Mouse (Mus musculus) spleen, postnatal 14 days (tissue): ENCODE measurements around the gene Creb5.

Experiments
- DNase-seq, 2 experiments: peaks; one replicate each; pipeline ENCODE4 v3.0.0; 2021 to 2022; ENCODE audit warnings: low spot score in 2 of 2

Creb5 gene

GRCm38 (mm10) chr6:53491331-53491730 is 204.3 kb downstream of the Creb5 start:
- no peak for DNase-seq

DNA sequence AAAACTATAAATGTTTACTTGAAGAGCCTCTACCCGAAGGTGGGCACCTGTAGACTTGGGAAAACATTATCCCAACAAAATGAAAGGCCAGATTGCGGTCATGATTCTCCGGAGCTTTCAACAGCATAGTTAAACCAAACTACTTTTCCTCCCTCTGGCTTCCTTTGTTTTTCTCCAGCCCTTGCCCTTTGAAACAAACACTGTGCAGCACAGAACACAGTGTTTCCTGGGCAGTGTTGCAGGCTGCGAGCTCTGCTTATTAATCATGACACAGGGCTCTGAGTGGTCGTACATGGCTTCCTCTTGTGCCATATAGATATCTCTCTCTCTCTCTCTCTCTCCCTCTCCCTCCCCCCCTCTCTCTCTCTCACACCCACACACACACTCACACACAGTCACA is 206.8 kb downstream of the Creb5 start:
- no peak for DNase-seq

GRCm38 (mm10) chr6:53495667-53496066 is 208.6 kb downstream of the Creb5 start:
- DNase-seq = no peak

GRCm38 (mm10) chr6:53496325-53496753 is 209.3 kb downstream of the Creb5 start:
- DNase-seq = peak in 1 of 2 experiments; percentile 2

- no peak for DNase-seq
Measured at GRCm38 (mm10) chr6:53497904-53498536, 210.9 kb downstream of the Creb5 start.

DNA sequence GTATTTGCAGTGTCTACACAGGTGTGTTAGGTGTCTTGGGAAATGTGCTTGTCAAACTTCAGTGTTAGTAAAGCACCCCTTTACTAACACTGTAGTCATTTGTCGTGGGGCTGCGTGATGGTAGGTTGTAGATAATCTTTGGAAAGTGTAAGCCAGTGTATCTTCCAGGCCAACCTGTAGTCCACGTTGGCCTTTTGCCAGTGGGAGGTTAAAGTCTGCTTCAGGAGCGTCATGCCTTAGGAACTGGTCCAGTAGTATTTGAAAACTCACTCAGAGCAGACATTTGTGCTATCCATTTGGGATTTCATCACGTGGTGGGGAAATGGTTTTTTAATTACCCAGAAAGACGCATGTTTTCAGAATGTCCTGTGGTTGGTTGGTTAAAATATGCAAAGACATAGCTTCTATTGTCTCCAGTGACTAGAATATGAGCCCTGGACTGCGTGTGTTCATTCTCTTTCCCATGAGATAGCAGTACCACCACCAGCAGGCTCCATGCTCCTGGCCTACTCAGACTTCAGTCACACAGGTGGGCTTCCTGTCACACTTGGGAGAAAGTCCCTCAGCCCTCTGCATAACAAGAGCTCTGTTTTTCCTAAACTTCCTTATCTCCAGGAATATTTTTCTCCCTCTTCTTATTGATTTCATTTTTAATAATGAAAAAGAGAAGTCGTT is 212.7 kb downstream of the Creb5 start:
- no peak for DNase-seq

DNA sequence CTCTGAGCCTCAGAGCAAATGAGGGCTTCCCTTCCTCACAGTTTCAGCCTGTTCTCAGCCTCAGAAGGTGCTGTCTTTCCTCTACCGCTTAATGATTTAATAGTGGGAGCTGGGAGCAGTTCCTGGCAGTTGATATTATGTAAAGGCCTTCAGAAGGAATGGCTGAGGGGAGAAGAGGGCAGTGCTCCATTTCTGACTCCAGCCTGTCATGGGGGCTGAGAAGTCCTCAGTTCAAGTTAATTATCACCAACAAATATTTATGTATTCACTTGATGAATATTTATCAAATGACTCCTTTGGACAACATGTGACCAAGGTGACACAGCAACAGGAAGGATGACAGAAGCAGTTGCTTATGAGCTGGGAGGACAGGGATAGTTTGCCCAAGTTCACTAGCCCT is 214.2 kb downstream of the Creb5 start:
- no peak for DNase-seq

GRCm38 (mm10) chr6:53506947-53507564 is 220.0 kb downstream of the Creb5 start:
- no peak for DNase-seq

GRCm38 (mm10) chr6:53508847-53509494 is 221.9 kb downstream of the Creb5 start:
- no peak for DNase-seq

DNA sequence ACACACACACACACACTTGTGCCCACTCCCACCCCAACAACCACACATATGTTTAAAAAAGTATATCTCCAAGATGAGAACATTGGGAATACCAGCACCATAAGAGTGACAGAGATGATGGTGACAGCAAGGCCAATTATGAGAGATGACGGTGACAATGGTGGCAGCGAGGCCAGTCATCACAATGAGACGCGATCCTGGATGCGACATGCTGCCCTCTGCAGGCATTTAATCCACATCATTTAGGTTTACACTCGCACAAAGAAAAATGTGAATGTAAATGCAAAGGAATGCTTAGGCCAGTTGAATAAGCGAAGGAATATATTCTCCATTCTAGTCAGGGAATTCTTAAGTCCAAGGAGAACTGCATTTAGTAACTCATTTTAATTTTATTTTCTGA is 222.9 kb downstream of the Creb5 start:
- no peak for DNase-seq

GRCm38 (mm10) chr6:53512226-53512625 is 225.2 kb downstream of the Creb5 start:
- DNase-seq = no peak

DNA sequence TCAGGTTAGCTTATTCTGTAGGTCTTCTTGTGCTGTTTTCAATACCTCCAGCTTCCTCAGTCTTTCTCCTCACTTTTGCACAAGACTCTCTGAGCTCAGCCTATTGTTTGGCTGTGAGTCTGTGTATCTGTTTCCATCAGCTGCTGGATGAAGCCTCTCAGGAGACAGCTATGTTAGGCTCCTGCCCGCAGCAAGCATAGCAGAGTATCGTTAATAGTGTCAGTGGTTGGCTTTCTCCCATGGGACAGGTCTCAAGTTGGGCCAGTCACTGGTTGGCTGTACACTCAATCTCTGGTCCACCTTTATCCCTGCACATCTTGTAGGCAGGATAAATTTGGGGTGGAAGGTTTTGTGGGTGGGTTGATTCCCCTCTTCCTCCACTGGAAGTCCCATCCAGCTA is 226.3 kb downstream of the Creb5 start:
- DNase-seq = no peak

DNA sequence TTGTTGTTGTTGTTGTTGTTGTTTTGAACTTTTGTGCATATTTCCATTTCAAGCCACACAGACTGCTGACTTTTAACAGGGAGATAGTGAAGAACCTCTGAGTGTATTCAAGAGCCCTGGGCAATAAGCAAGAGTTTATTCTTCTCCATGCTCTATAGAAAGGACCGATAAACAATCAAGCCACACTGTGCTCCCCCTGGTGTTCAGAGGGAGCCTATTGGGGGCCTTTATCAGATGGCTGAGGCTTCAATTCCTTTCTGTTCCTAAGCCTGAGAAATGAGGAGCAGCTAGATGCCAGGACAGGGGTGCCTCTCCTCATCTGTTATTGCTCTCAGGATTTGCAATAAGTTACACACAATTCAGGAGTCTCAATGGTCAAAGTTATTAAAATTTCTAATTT is 227.8 kb downstream of the Creb5 start:
- DNase-seq = no peak

DNA sequence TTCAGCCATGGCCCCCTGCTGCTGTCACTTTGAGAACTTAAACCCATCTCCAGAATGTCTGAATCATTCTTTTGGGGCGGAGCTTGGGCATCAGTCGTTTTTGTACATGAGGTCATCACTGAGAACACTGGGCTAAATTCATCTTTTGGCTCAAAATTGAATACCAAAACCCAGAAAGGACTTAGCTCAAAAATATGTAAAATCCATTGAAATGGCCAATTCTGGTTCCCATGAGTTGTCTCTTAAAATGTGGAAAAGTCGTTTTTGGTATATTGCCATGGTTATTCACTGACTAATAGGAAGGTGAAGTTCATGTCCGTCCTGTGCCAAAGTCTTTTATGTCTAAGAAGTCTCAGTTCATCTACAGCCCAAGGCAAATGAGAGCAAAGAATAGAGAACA is 228.5 kb downstream of the Creb5 start:
- DNase-seq = no peak

DNA sequence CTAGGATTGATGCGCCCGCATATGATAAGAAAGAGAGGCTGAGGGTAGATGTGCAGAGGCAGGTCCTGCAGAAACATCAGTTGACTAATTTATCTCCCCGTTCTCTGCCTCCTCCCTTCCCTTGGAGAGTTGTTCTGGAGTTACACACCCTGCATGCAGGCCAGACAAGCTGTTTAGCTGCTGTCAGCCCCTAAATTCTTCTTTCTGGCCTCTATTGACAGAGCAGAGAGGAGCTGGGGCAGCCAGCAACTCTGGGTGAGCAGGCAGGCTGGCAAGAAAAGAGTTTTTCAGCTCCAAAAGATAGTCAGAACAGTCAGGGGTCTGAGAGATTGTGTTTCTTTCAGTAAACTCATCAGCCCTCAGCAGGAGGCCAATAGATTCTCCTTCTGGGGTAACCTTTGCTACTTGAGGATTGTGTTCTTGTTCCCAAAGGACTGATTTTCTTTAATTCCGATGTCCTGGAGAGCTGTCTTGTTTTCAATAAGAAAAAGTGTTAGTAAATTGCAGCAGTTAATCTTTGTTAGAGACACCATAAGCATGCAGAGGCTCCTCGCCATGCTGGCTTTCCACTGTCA is 230.4 kb downstream of the Creb5 start:
- DNase-seq = no peak

DNA sequence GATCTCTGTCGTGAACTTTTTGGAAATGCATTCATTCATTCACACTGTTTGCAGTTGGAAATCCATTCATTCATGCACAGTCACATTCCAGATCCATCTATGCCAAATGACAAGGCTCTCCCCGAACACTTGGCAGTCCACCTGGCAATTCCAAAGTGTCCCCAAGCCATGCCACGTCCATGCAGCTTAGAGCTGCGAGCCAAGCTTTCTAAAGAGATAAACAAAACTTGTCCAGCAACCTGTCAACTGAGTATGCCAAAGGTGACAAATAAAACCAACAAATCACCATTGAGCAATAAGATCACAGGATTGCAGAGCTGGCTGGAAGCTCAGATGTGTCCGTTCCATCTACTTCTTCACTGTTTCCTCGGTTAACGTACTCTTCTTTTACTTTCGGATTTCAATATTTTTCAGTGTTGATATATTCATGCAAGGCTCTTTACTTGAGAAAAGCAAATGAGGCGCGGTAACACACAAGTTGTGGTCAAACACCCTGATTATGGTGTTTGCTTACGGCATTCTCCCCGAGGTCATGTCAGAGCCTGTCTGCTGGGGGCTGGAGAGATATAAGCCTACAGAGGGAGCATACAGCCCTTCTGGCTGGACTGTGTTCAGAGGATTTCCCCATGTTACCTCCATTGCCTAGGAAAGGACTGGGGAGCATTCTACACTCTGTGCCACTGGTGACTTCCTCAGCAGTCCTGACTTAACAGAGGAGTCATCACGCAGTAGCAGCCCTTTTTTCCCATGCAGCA is 236.8 kb downstream of the Creb5 start:
- no peak for DNase-seq

DNA sequence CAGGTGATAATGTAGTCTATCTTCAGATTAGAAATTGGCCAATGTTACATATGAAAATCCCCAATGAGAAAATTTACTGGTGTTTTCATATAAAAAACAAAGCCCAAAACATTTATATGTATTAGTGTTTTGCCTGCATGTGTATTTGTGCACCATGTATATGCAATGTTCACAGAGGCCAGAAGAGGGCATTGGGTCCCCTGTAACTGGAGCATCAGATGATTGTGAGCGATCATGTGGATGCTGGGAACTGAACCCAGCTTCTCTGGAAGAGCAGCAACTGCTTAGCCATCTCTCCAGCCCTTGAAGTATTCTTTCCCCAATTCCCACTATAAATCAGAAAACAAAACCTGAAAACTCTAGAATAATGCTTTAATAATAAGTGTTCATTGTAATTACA is 239.4 kb downstream of the Creb5 start:
- no peak for DNase-seq

- DNase-seq = no peak
Measured at GRCm38 (mm10) chr6:53530742-53531141, 243.7 kb downstream of the Creb5 start.

DNA sequence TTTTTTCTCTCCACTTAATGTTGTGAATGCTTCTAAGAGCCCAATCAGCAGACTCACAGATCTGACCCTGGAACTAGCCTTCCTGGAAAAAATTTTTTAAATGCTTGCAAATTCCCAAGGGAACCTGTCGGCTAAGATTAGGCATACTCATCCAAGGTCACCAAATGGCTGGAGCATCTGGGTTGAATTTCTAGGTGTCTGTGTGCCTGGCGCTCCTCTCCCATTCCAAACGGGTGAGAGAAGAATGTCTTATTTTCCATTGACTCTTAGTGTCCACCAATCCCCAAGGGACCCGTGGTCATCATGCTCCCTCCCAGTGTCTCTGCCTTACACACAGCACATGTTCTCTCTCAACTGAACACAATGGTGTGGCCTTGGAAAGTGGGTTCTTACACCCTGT is 244.4 kb downstream of the Creb5 start:
- no peak for DNase-seq

- no peak for DNase-seq
Measured at GRCm38 (mm10) chr6:53537530-53537929, 250.5 kb downstream of the Creb5 start.

DNA sequence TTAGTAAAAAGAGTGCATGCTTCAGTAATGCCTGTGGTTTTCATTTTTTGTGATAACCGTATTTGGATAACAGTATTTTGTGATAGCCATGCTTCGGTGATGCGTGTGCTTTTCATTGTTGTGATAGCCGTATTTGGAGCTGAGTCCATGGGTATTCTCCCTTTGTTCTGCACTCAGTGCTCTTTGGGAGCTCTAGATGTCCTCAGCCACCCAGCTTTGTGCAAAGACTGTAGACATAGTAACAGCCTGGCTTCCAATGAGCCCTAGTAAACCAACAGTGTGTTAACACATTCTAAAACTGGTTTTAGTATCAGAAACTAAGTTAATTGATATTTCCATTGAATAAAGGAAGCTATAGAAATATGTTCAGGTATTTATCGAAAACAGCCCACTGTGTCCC is 254.7 kb downstream of the Creb5 start:
- DNase-seq = no peak

- no peak for DNase-seq
Measured at GRCm38 (mm10) chr6:53545483-53545900, 258.4 kb downstream of the Creb5 start.
